Mouse (Mus musculus) forebrain, embryonic 16.5 days (tissue): ENCODE measurements around the gene Atp6v0c. TPM values are rescaled to one million over a fixed set of nuclear protein-coding genes. Genes with fewer than 3 reads are reported as not detected.

Source experiments
- ATAC-seq: fragments of 200-750 bp; cut with Nextera tagmentation; 2 replicates; pipeline ENCODE4 v1.8.0; 2017; ENCODE audit warnings: mild to moderate bottlenecking, moderate library complexity
- H3K27ac ChIP-seq: fragments of 300-500 bp; sonication (generic); 2 replicates; pipeline ENCODE4 v1.5.1; 2014; ENCODE audit warnings: low read length, control low read depth
- H3K27me3 ChIP-seq: fragments of 300-500 bp; sonication (generic); replicated peaks from 2 replicates; pipeline ENCODE4 v1.6.1; 2014; ENCODE audit warnings: low read length; ENCODE audit not compliant: control insufficient read depth, insufficient read depth
- H3K36me3 ChIP-seq: fragments of 300-500 bp; sonication (generic); 2 replicates; pipeline ENCODE4 v1.6.1; 2014; ENCODE audit not compliant: control insufficient read depth, insufficient read depth
- H3K4me1 ChIP-seq: fragments of 300-500 bp; sonication (generic); replicated peaks from 2 replicates; pipeline ENCODE4 v1.6.1; 2014; ENCODE audit warnings: low read length; ENCODE audit not compliant: control insufficient read depth, insufficient read depth
- H3K4me2 ChIP-seq: fragments of 300-500 bp; sonication (generic); 2 replicates; pipeline ENCODE4 v1.6.1; 2014; ENCODE audit warnings: mild to moderate bottlenecking, low read length, control low read depth
- H3K4me3 ChIP-seq: fragments of 300-500 bp; sonication (generic); replicated peaks from 2 replicates; pipeline ENCODE4 v1.5.1; 2014; ENCODE audit warnings: mild to moderate bottlenecking, low read length, control low read depth
- H3K9ac ChIP-seq: fragments of 300-500 bp; sonication (generic); replicated peaks from 2 replicates; pipeline ENCODE4 v1.6.1; 2014; ENCODE audit warnings: low read depth, low read length, control low read depth
- H3K9me3 ChIP-seq: fragments of 300-500 bp; sonication (generic); 2 replicates; pipeline ENCODE4 v1.6.1; 2016; ENCODE audit warnings: low read length; ENCODE audit not compliant: control insufficient read depth
- WGBS: fragments of 180-500 bp; shearing (Covaris S2); extraction: QIAGEN DNeasy Blood & Tissue Kit; methylation state at CpG from one replicate; pipeline ENCODE4 v1.1.7; 2014; 5-methylcytosine and 5-hydroxymethylcytosine counted together
- polyA plus RNA-seq: library from polyadenylated mRNA; unstranded; fragments of >200 nt; fragmentation: Nextera tagmentation; extraction: Ambion mirVana; gene quantifications from 2 replicates; pipeline ENCODE4 v1.2.1, GENCODE M21; 2015

The Atp6v0c gene
- polyA plus RNA-seq, 1 experiment from 2014 or later: 1,064 TPM

- Histone ChIP-seq H3K4me1 (peaks cover 11% of the 10 kb centered on the region), H3K27me3 (no peaks in the 10 kb centered on the region), H3K27ac (no peak overlapping the region), H3K4me3 (peak overlapping the region; percentile 35), H3K4me2 (peak overlapping the region; percentile 65), H3K9me3 (no peaks in the 10 kb centered on the region), H3K9ac (peak overlapping the region; percentile 52), H3K36me3 (no peaks in the 10 kb centered on the region)
- peak; percentile 87 for ATAC-seq
- 2% methylated on average over 26 of the region's 26 CpGs for WGBS
These were observed 17.5 kb downstream of the Atp6v0c start for GRCm38 (mm10) chr17:24151890-24152563.

DNA sequence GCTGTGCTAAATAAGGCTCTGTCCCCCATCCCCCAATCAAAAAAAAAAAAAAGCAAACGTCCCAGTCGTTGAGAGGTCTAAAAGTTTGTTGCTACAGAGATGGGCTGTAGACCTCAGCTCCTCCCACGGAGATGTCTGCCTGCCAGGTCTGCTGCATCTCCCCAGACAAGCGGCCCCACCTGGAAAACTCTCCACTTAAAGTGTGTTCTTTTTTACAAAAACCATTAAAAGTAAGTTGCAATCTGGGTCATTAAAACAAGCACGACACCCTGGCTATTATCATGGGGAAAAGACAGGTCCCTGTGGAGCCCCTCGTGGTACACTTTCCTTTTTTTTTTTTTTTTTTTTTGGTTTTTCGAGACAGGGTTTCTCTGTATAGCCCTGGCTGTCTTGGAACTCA, 18.1 kb downstream of the Atp6v0c start:
- H3K4me1 ChIP-seq: peaks cover 11% of the 10 kb centered on the region
- H3K36me3 ChIP-seq: no peaks in the 10 kb centered on the region
- no peaks in the 10 kb centered on the region for H3K9me3 ChIP-seq
- H3K4me3 ChIP-seq: no peak overlapping the region
- H3K27me3 ChIP-seq: no peaks in the 10 kb centered on the region
- H3K27ac ChIP-seq: no peak overlapping the region
- WGBS: 14% methylated on average over 7 of the region's 7 CpGs
- peak overlapping the region; percentile 65 for H3K4me2 ChIP-seq
- no peak for ATAC-seq
- no peak overlapping the region; the same call in 1 of the 2 replicates for H3K9ac ChIP-seq

DNA sequence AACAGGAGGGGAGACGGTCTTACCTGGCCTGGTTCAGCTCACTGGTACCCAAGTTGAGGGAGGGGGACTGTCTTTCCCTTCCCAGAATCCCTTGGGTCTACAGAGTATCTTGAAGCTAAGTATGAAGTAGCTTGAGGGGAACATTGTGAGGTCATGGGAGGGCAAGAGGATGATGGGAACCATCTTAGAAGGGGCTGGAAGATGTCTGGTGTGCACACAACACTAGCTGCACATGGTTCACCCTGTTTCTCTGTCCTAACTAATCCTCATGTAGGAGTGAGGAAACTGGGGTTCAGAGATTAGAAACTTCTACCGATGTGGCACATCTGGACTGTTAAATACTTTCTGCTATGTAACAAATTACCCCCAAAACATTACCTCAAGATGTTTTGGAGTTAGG, 18.7 kb downstream of the Atp6v0c start, which contains the start of gene Pdpk1:
Gene Pdpk1 (minus strand): TSS at position 101 of the 400 bp plus-strand sequence.
- peak within 1 kb of the TSS; percentile 65 for H3K4me2 ChIP-seq
- WGBS: 95% methylated on average over 2 of the region's 2 CpGs
- peaks cover 11% of the 10 kb centered on the region for H3K4me1 ChIP-seq
- no peak for ATAC-seq
- H3K9ac ChIP-seq: peak within 1 kb of the TSS; percentile 52
- no peaks in the 10 kb centered on the region for H3K36me3 ChIP-seq
- no peaks in the 10 kb centered on the region for H3K27me3 ChIP-seq
- peak within 1 kb of the TSS; percentile 35 for H3K4me3 ChIP-seq
- H3K9me3 ChIP-seq: no peaks in the 10 kb centered on the region
- no peak within 1 kb of the TSS for H3K27ac ChIP-seq

GRCm38 (mm10) chr17:24149421-24149820, 20.1 kb downstream of the Atp6v0c start:
- Histone ChIP-seq H3K27ac (no peak overlapping the region), H3K4me2 (no peak overlapping the region), H3K4me3 (no peak overlapping the region), H3K9me3 (no peaks in the 10 kb centered on the region), H3K27me3 (no peaks in the 10 kb centered on the region), H3K36me3 (no peaks in the 10 kb centered on the region), H3K9ac (no peak overlapping the region), H3K4me1 (peaks cover 11% of the 10 kb centered on the region)
- WGBS: 91% methylated on average over 7 of the region's 7 CpGs
- no peak for ATAC-seq

- Histone ChIP-seq H3K27ac (no peak overlapping the region), H3K4me3 (no peak overlapping the region), H3K36me3 (no peaks in the 10 kb centered on the region), H3K27me3 (no peaks in the 10 kb centered on the region), H3K4me2 (no peak overlapping the region), H3K9ac (no peak overlapping the region), H3K4me1 (peaks cover 23% of the 10 kb centered on the region), H3K9me3 (no peaks in the 10 kb centered on the region)
- WGBS: 45% methylated on average over 2 of the region's 2 CpGs
- ATAC-seq: no peak
These were observed 26.6 kb downstream of the Atp6v0c start for GRCm38 (mm10) chr17:24142897-24143296.

GRCm38 (mm10) chr17:24141425-24141920, 28.0 kb downstream of the Atp6v0c start:
- WGBS: 0% methylated on average over 39 of the region's 57 CpGs
- Histone ChIP-seq H3K27ac (peak overlapping the region; percentile 81), H3K9ac (peak overlapping the region; percentile 90), H3K27me3 (no peaks in the 10 kb centered on the region), H3K36me3 (no peaks in the 10 kb centered on the region), H3K4me1 (peaks cover 23% of the 10 kb centered on the region), H3K4me2 (peak overlapping the region; percentile 98), H3K4me3 (peak overlapping the region; percentile 97), H3K9me3 (no peaks in the 10 kb centered on the region)
- peak; percentile 98 for ATAC-seq

- peak overlapping the region; percentile 98 for H3K4me2 ChIP-seq
- peak overlapping the region; percentile 90 for H3K9ac ChIP-seq
- H3K27ac ChIP-seq: peak overlapping the region; percentile 81
- H3K4me3 ChIP-seq: peak overlapping the region; percentile 97
- ATAC-seq: no peak; the same call in 1 of the 2 replicates
- H3K9me3 ChIP-seq: no peaks in the 10 kb centered on the region
- under 1% methylated on average over 43 of the region's 43 CpGs for WGBS
- H3K36me3 ChIP-seq: no peaks in the 10 kb centered on the region
- H3K4me1 ChIP-seq: peaks cover 23% of the 10 kb centered on the region
- no peaks in the 10 kb centered on the region for H3K27me3 ChIP-seq
These were observed 28.6 kb downstream of the Atp6v0c start for GRCm38 (mm10) chr17:24140845-24141424.

DNA sequence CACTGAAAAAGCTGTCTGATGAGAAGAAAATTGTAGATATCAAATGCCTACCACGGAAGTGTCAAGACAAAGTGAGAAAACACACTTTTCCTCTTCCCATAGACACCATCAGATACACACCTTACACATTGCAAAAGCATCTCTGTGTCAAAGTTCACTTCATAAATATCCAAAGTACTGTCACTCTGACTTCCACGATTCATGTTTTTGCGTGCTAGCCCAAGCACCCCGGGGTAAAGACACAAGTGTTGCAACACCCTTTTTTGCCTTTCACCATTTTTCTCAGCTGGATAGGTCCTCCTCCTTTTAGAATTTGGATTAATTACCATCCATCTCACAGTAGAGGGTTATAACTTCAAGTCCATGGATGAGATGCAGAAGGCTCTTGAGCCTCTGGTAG, 29.5 kb downstream of the Atp6v0c start:
- 91% methylated on average over 4 of the region's 4 CpGs for WGBS
- H3K4me2 ChIP-seq: peak overlapping the region; percentile 98
- H3K9ac ChIP-seq: no peak overlapping the region
- no peak overlapping the region for H3K27ac ChIP-seq
- ATAC-seq: no peak
- H3K27me3 ChIP-seq: no peaks in the 10 kb centered on the region
- no peaks in the 10 kb centered on the region for H3K36me3 ChIP-seq
- peaks cover 23% of the 10 kb centered on the region for H3K4me1 ChIP-seq
- H3K9me3 ChIP-seq: no peaks in the 10 kb centered on the region
- no peak overlapping the region; the same call in 1 of the 2 replicates for H3K4me3 ChIP-seq

DNA sequence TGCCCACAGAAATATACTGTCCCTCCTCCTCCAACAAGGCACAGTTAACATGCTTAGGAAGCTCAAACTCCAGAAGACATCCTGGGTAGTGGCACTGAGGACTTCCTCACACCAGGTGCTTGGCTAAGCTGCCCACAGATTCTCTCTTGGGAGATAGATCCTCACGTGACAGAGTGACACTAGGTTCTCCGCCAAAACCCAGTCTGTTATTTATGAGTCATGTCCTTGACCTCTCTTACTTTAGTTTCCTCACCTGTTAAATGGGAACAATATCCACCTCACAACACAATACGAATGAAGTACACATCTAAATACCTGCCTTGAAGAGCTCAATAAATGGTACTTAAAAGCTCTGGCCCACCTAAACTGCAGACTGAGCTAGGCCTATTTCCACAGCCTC, 30.2 kb downstream of the Atp6v0c start:
- Histone ChIP-seq H3K4me1 (peaks cover 23% of the 10 kb centered on the region), H3K9ac (no peak overlapping the region), H3K4me2 (no peak overlapping the region), H3K9me3 (no peaks in the 10 kb centered on the region), H3K4me3 (no peak overlapping the region), H3K36me3 (no peaks in the 10 kb centered on the region), H3K27ac (no peak overlapping the region), H3K27me3 (no peaks in the 10 kb centered on the region)
- ATAC-seq: no peak
- 89% methylated on average over 3 of the region's 3 CpGs for WGBS
